Mouse (Mus musculus) frontal cortex, postnatal 25 days (tissue): ENCODE results near the gene Cep162.

Experiments used
- DNase-seq, 2 experiments: peaks; one replicate each; pipeline ENCODE4 v3.0.0; 2022; ENCODE audit warnings: low spot score in 2 of 2

Gene Cep162

GRCm38 (mm10) chr9:87254903-87255695, at the start of gene Cep162:
Gene Cep162, minus strand, starts transcription at chr9:87255536.
- DNase-seq = peak; percentile 80 to 83

- DNase-seq = no peak
These were observed 47.9 kb upstream of the Cep162 start for GRCm38 (mm10) chr9:87303196-87303595.

GRCm38 (mm10) chr9:87298900-87299299, 43.6 kb upstream of the Cep162 start:
- DNase-seq = no peak

GRCm38 (mm10) chr9:87297522-87297921, 42.2 kb upstream of the Cep162 start:
- DNase-seq = no peak

- DNase-seq = no peak
These were observed 327 bp upstream of the Cep162 start for GRCm38 (mm10) chr9:87255696-87256030.

GRCm38 (mm10) chr9:87248118-87248517, 7.2 kb downstream of the Cep162 start:
- DNase-seq = no peak

- DNase-seq = no peak
These were observed 7.7 kb downstream of the Cep162 start for GRCm38 (mm10) chr9:87247678-87248077.

- DNase-seq = no peak
These were observed 42.1 kb downstream of the Cep162 start for GRCm38 (mm10) chr9:87213204-87213603.

GRCm38 (mm10) chr9:87210830-87211339, 44.5 kb downstream of the Cep162 start:
- no peak for DNase-seq

GRCm38 (mm10) chr9:87202431-87202830, 52.9 kb downstream of the Cep162 start:
- no peak for DNase-seq

- DNase-seq = no peak
These were observed 54.4 kb downstream of the Cep162 start for GRCm38 (mm10) chr9:87200919-87201318.

GRCm38 (mm10) chr9:87200426-87200825, 54.9 kb downstream of the Cep162 start:
- no peak for DNase-seq

- no peak for DNase-seq
These were observed 57.3 kb downstream of the Cep162 start for GRCm38 (mm10) chr9:87198036-87198435.

- no peak for DNase-seq
These were observed 58.1 kb downstream of the Cep162 start for GRCm38 (mm10) chr9:87197277-87197676.

- DNase-seq = no peak
These were observed 61.6 kb downstream of the Cep162 start for GRCm38 (mm10) chr9:87193721-87194120.

- no peak for DNase-seq
These were observed 68.0 kb downstream of the Cep162 start for GRCm38 (mm10) chr9:87187336-87187735.

- DNase-seq = no peak
These were observed 73.1 kb downstream of the Cep162 start for GRCm38 (mm10) chr9:87182231-87182630.

GRCm38 (mm10) chr9:87178534-87178933, 76.8 kb downstream of the Cep162 start:
- no peak for DNase-seq

GRCm38 (mm10) chr9:87171517-87171916, 83.8 kb downstream of the Cep162 start:
- no peak for DNase-seq

GRCm38 (mm10) chr9:87170891-87171290, 84.4 kb downstream of the Cep162 start:
- no peak for DNase-seq

GRCm38 (mm10) chr9:87169144-87169543, 86.2 kb downstream of the Cep162 start:
- no peak for DNase-seq

GRCm38 (mm10) chr9:87168051-87168450, 87.3 kb downstream of the Cep162 start:
- no peak for DNase-seq

GRCm38 (mm10) chr9:87167001-87167830, 88.1 kb downstream of the Cep162 start:
- DNase-seq = no peak
